Mouse (Mus musculus): ENCODE results near the gene Atp6v1e2. TPM values are rescaled to one million over a fixed set of nuclear protein-coding genes. Genes with fewer than 3 reads are reported as not detected.
A peak's percentile ranks its signal among the peaks of the same experiment; 100 is the strongest.

Gene Atp6v1e2
- not detected in 2 replicates for polyA plus RNA-seq (2015; fragmentation: Nextera tagmentation; extraction: Ambion mirVana)

- H3K4me2 ChIP-seq: no peak within 1 kb of the TSS
- H3K9me3 ChIP-seq (replicated peaks): no peaks in the 10 kb centered on the region
- H3K4me3 ChIP-seq (replicated peaks): no peak within 1 kb of the TSS
- 67% methylated on average over 28 of the region's 28 CpGs for WGBS
- H3K9ac ChIP-seq (replicated peaks): no peak within 1 kb of the TSS
- ATAC-seq (ENCODE audit: low FRiP score): peak; percentile 75
- H3K36me3 ChIP-seq: no peaks in the 10 kb centered on the region
- no peaks in the 10 kb centered on the region for H3K4me1 ChIP-seq
- no peaks in the 10 kb centered on the region for H3K27me3 ChIP-seq (replicated peaks)
- H3K27ac ChIP-seq (replicated peaks): peak within 1 kb of the TSS; percentile 45
These were observed at the start of gene Atp6v1e2 for GRCm38 (mm10) chr17:86947840-86948796. Gene Atp6v1e2, minus strand, starts transcription at chr17:86947897.

- WGBS: 91% methylated on average over 6 of the region's 6 CpGs
- H3K36me3 ChIP-seq: peaks cover 8% of the 10 kb centered on the region; the same call in 1 of the 2 replicates
- no peak overlapping the region for H3K4me2 ChIP-seq
- no peaks in the 10 kb centered on the region for H3K27me3 ChIP-seq (replicated peaks)
- ATAC-seq (ENCODE audit: low FRiP score): no peak
- no peak overlapping the region for H3K9ac ChIP-seq (replicated peaks)
- no peak overlapping the region for H3K4me3 ChIP-seq (replicated peaks)
- H3K4me1 ChIP-seq: no peaks in the 10 kb centered on the region
- no peaks in the 10 kb centered on the region for H3K9me3 ChIP-seq (replicated peaks)
- H3K27ac ChIP-seq (replicated peaks): no peak overlapping the region
These were observed 49.6 kb upstream of the Atp6v1e2 start for GRCm38 (mm10) chr17:86997323-86997722.

- ATAC-seq (ENCODE audit: low FRiP score): no peak
- H3K27ac ChIP-seq (replicated peaks): no peak overlapping the region
- 93% methylated on average over 8 of the region's 8 CpGs for WGBS
- H3K36me3 ChIP-seq: no peaks in the 10 kb centered on the region
- H3K4me1 ChIP-seq: peaks cover 16% of the 10 kb centered on the region
- no peak overlapping the region for H3K4me3 ChIP-seq (replicated peaks)
- H3K4me2 ChIP-seq: no peak overlapping the region
- no peaks in the 10 kb centered on the region for H3K9me3 ChIP-seq (replicated peaks)
- no peak overlapping the region for H3K9ac ChIP-seq (replicated peaks)
- no peaks in the 10 kb centered on the region for H3K27me3 ChIP-seq (replicated peaks)
These were observed 43.6 kb upstream of the Atp6v1e2 start for GRCm38 (mm10) chr17:86991306-86991705.

- Histone ChIP-seq H3K4me1 (peaks cover 24% of the 10 kb centered on the region), H3K27ac (replicated peaks) (no peak overlapping the region), H3K4me2 (no peak overlapping the region), H3K9ac (replicated peaks) (no peak overlapping the region), H3K36me3 (no peaks in the 10 kb centered on the region), H3K27me3 (replicated peaks) (no peaks in the 10 kb centered on the region), H3K9me3 (replicated peaks) (no peaks in the 10 kb centered on the region), H3K4me3 (replicated peaks) (no peak overlapping the region)
- ATAC-seq (ENCODE audit: low FRiP score): no peak
- 62% methylated on average over 6 of the region's 6 CpGs for WGBS
These were observed 41.0 kb upstream of the Atp6v1e2 start for GRCm38 (mm10) chr17:86988601-86989184.

GRCm38 (mm10) chr17:86988161-86988560 is 40.5 kb upstream of the Atp6v1e2 start:
- Histone ChIP-seq H3K27me3 (replicated peaks) (no peaks in the 10 kb centered on the region), H3K9ac (replicated peaks) (no peak overlapping the region), H3K4me3 (replicated peaks) (no peak overlapping the region), H3K4me1 (peaks cover 24% of the 10 kb centered on the region), H3K36me3 (no peaks in the 10 kb centered on the region), H3K27ac (replicated peaks) (no peak overlapping the region), H3K9me3 (replicated peaks) (no peaks in the 10 kb centered on the region), H3K4me2 (no peak overlapping the region)
- WGBS: 81% methylated on average over 5 of the region's 5 CpGs
- no peak for ATAC-seq (ENCODE audit: low FRiP score)

GRCm38 (mm10) chr17:86986449-86987138 is 38.9 kb upstream of the Atp6v1e2 start:
- H3K9ac ChIP-seq (replicated peaks): no peak overlapping the region
- peaks cover 24% of the 10 kb centered on the region for H3K4me1 ChIP-seq
- H3K4me3 ChIP-seq (replicated peaks): no peak overlapping the region
- no peaks in the 10 kb centered on the region for H3K9me3 ChIP-seq (replicated peaks)
- H3K27me3 ChIP-seq (replicated peaks): no peaks in the 10 kb centered on the region
- WGBS: 30% methylated on average over 17 of the region's 17 CpGs
- peak overlapping the region; percentile 58 for H3K27ac ChIP-seq (replicated peaks)
- 0 out of 2 replicates have a peak, but pooled peaks cover 2% of the 10 kb centered on the region for H3K36me3 ChIP-seq
- no peak for ATAC-seq (ENCODE audit: low FRiP score)
- H3K4me2 ChIP-seq: peak overlapping the region; percentile 15; the same call in 1 of the 2 replicates

DNA sequence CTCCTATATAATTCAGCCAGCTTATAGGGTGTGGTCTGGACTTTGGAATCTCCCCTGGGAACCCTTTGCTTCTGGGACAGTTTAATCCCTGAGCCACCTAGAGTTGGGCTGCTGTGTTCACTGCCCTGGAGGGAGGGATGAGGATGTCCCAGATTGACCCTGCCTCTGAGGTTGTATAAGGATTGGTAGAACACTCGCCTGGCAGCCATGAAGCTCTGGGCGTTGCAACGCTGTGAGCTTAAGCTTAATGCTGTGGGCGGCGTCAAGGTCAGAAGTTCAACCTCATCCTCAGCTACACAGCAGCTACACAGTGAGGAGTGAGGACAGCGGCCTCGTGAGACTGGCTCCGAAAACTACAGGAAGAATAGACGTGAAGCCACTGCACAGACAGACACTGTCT is 34.8 kb upstream of the Atp6v1e2 start:
- 67% methylated on average over 9 of the region's 9 CpGs for WGBS
- no peak overlapping the region for H3K4me2 ChIP-seq
- peaks cover 24% of the 10 kb centered on the region for H3K4me1 ChIP-seq
- H3K9me3 ChIP-seq (replicated peaks): no peaks in the 10 kb centered on the region
- no peak overlapping the region for H3K9ac ChIP-seq (replicated peaks)
- H3K4me3 ChIP-seq (replicated peaks): no peak overlapping the region
- no peak for ATAC-seq (ENCODE audit: low FRiP score)
- no peaks in the 10 kb centered on the region for H3K27me3 ChIP-seq (replicated peaks)
- 0 out of 2 replicates have a peak, but pooled peaks cover 9% of the 10 kb centered on the region for H3K36me3 ChIP-seq
- no peak overlapping the region for H3K27ac ChIP-seq (replicated peaks)

- no peak overlapping the region for H3K9ac ChIP-seq (replicated peaks)
- no peak overlapping the region for H3K4me3 ChIP-seq (replicated peaks)
- ATAC-seq (ENCODE audit: low FRiP score): no peak
- no peaks in the 10 kb centered on the region for H3K27me3 ChIP-seq (replicated peaks)
- H3K4me1 ChIP-seq: peaks cover 19% of the 10 kb centered on the region
- H3K36me3 ChIP-seq: 0 out of 2 replicates have a peak, but pooled peaks cover 9% of the 10 kb centered on the region
- no peak overlapping the region for H3K4me2 ChIP-seq
- 96% methylated on average over 2 of the region's 2 CpGs for WGBS
- H3K9me3 ChIP-seq (replicated peaks): no peaks in the 10 kb centered on the region
- no peak overlapping the region for H3K27ac ChIP-seq (replicated peaks)
These were observed 34.0 kb upstream of the Atp6v1e2 start for GRCm38 (mm10) chr17:86981701-86982100.

- ATAC-seq (ENCODE audit: low FRiP score): no peak
- 95% methylated on average over 1 of the region's 1 CpGs for WGBS
- H3K4me3 ChIP-seq (replicated peaks): no peak overlapping the region
- H3K27ac ChIP-seq (replicated peaks): no peak overlapping the region
- no peak overlapping the region for H3K4me2 ChIP-seq
- H3K4me1 ChIP-seq: peaks cover 16% of the 10 kb centered on the region
- 0 out of 2 replicates have a peak, but pooled peaks cover 9% of the 10 kb centered on the region for H3K36me3 ChIP-seq
- H3K27me3 ChIP-seq (replicated peaks): no peaks in the 10 kb centered on the region
- H3K9me3 ChIP-seq (replicated peaks): no peaks in the 10 kb centered on the region
- no peak overlapping the region for H3K9ac ChIP-seq (replicated peaks)
These were observed 33.5 kb upstream of the Atp6v1e2 start for GRCm38 (mm10) chr17:86981205-86981604.

DNA sequence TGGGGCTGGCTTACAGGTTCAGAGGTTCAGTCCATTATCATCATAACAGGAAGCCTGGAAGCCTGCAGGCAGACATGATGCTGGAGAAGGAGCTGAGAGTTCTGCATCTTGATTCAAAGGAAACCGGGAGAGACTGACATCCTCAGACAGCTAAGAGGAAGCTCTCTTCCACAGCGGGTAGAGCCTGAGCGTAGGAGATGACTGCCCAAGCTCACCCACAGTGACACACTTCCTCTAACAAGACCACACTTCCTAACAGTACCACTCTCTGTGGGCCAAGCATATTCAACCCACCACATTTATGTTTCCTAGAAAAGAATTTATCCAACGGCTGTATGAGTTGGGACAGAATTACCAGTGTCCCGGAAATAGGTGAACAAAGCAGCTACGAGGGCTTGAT is 30.8 kb upstream of the Atp6v1e2 start:
- 0 out of 2 replicates have a peak overlapping the region, but pooled peaks have one; percentile 45 for H3K27ac ChIP-seq (replicated peaks)
- H3K4me1 ChIP-seq: peaks cover 8% of the 10 kb centered on the region
- no peaks in the 10 kb centered on the region for H3K27me3 ChIP-seq (replicated peaks)
- WGBS: 96% methylated on average over 6 of the region's 6 CpGs
- no peak overlapping the region for H3K9ac ChIP-seq (replicated peaks)
- 0 out of 2 replicates have a peak, but pooled peaks cover 11% of the 10 kb centered on the region for H3K36me3 ChIP-seq
- H3K4me2 ChIP-seq: no peak overlapping the region
- ATAC-seq (ENCODE audit: low FRiP score): no peak
- no peaks in the 10 kb centered on the region for H3K9me3 ChIP-seq (replicated peaks)
- no peak overlapping the region for H3K4me3 ChIP-seq (replicated peaks)

GRCm38 (mm10) chr17:86976387-86976786 is 28.7 kb upstream of the Atp6v1e2 start:
- no peak overlapping the region for H3K27ac ChIP-seq (replicated peaks)
- 85% methylated on average over 10 of the region's 10 CpGs for WGBS
- H3K4me3 ChIP-seq (replicated peaks): no peak overlapping the region
- ATAC-seq (ENCODE audit: low FRiP score): no peak
- no peaks in the 10 kb centered on the region for H3K27me3 ChIP-seq (replicated peaks)
- peaks cover 8% of the 10 kb centered on the region for H3K4me1 ChIP-seq
- no peak overlapping the region for H3K4me2 ChIP-seq
- H3K36me3 ChIP-seq: 0 out of 2 replicates have a peak, but pooled peaks cover 8% of the 10 kb centered on the region
- no peak overlapping the region for H3K9ac ChIP-seq (replicated peaks)
- H3K9me3 ChIP-seq (replicated peaks): no peaks in the 10 kb centered on the region

Data from neural tube, embryonic 15.5 days (tissue).